ENCODE assay signal across 9 mouse cellular contexts in genomic region chr12:81779831-81780230, GRCm38 (mm10). TPM values are rescaled to one million over a fixed set of nuclear protein-coding genes. Genes with fewer than 3 reads are reported as not detected.
A peak's percentile ranks its signal among the peaks of the same experiment; 100 is the strongest.
DNase-seq lines count a peak whose midpoint lies in the region; ATAC-seq and TF ChIP-seq lines count a peak whose summit lies in the region.
"Had no signal": no experiment of that assay in that cellular context is flagged by ENCODE, and none has a peak within 500 bp of the region (broad histone marks: within the 10 kb centered on the region; RNA-seq: fewer than 3 reads in every experiment).

No protein-coding gene starts in this region.

- H3K4me3 ChIP-seq in heart, postnatal 0 days (ENCODE audit: low read depth, low read length): peak overlapping the region; percentile 64; the same call in 1 of the 2 replicates
- peak overlapping the region; percentile 88 for H3K4me3 ChIP-seq in hindbrain, embryonic 16.5 days (ENCODE audit: low read length)
- peak overlapping the region; percentile 62 for H3K4me3 ChIP-seq in liver, embryonic 12.5 days
- peak overlapping the region; percentile 71 for H3K4me3 ChIP-seq in neural tube, embryonic 11.5 days (ENCODE audit: low read depth, low read length)

- no peaks in the 10 kb centered on the region for H3K36me3 ChIP-seq in heart, postnatal 0 days (replicated peaks; ENCODE audit: control insufficient read depth, insufficient read depth, low read length)
- H3K36me3 ChIP-seq in hindbrain, embryonic 16.5 days (ENCODE audit: control insufficient read depth, insufficient read depth, low read length): no peaks in the 10 kb centered on the region
- H3K36me3 ChIP-seq in liver, embryonic 12.5 days: no peaks in the 10 kb centered on the region
- H3K36me3 ChIP-seq in neural tube, embryonic 11.5 days (ENCODE audit: control insufficient read depth, insufficient read depth, low read length): no peaks in the 10 kb centered on the region

- no peak for DNase-seq in heart, postnatal 0 days (ENCODE audit: low spot score)
- no peak for DNase-seq in heart, postnatal 36 days
- peak; percentile 49 to 50 for DNase-seq in cerebellum, postnatal 14 days
- DNase-seq in neural tube, embryonic 11.5 days (ENCODE audit: low spot score): no peak
- DNase-seq in gastrocnemius, adult 18-20 months (ENCODE audit: low spot score): no peak
- no peak for DNase-seq in left cerebral cortex, postnatal 14 days (ENCODE audit: low spot score in 2 of 2)

- intact Hi-C loops in heart, postnatal 36 days (cut with DNase I): no loop called here
- intact Hi-C loops in left cerebral cortex, postnatal 14 days (cut with DNase I): no loop called here

- ATAC-seq in heart, postnatal 0 days (ENCODE audit: insufficient read depth, low read depth): no peak
- no peak; the same call in 1 of the 2 replicates for ATAC-seq in hindbrain, embryonic 16.5 days
- ATAC-seq in liver, embryonic 12.5 days: no peak
- no peak for ATAC-seq in neural tube, embryonic 11.5 days (ENCODE audit: insufficient read depth, low FRiP score, low TSS enrichment)

- H3K9me3 ChIP-seq in heart, postnatal 0 days (replicated peaks; ENCODE audit: control insufficient read depth, low read length): no peaks in the 10 kb centered on the region
- no peaks in the 10 kb centered on the region for H3K9me3 ChIP-seq in hindbrain, embryonic 16.5 days (ENCODE audit: control insufficient read depth, low read length)
- no peaks in the 10 kb centered on the region for H3K9me3 ChIP-seq in liver, embryonic 12.5 days (replicated peaks)
- no peaks in the 10 kb centered on the region for H3K9me3 ChIP-seq in neural tube, embryonic 11.5 days (ENCODE audit: control insufficient read depth, low read length)

- no peak overlapping the region for H3K27ac ChIP-seq in heart, postnatal 0 days (ENCODE audit: low read depth)
- no peak overlapping the region; the same call in 1 of the 2 replicates for H3K27ac ChIP-seq in hindbrain, embryonic 16.5 days (ENCODE audit: low read depth, low read length)
- H3K27ac ChIP-seq in liver, embryonic 12.5 days: no peak overlapping the region
- no peak overlapping the region for H3K27ac ChIP-seq in neural tube, embryonic 11.5 days (ENCODE audit: low read depth, low read length)

- no peak for TF ChIP-seq CTCF in heart, postnatal 0 days (IDR thresholded peaks at IDR 0.05; ENCODE audit: low read depth)

- H3K4me2 ChIP-seq in heart, postnatal 0 days (ENCODE audit: low read depth, low read length): peak overlapping the region; percentile 98; the same call in 1 of the 2 replicates
- peak overlapping the region; percentile 58 for H3K4me2 ChIP-seq in hindbrain, embryonic 16.5 days (ENCODE audit: low read length)
- H3K4me2 ChIP-seq in liver, embryonic 12.5 days: peak overlapping the region; percentile 89; the same call in 1 of the 2 replicates
- H3K4me2 ChIP-seq in neural tube, embryonic 11.5 days (ENCODE audit: low read depth): peak overlapping the region; percentile 83

- 0 out of 2 replicates have a peak, but pooled peaks cover 4% of the 10 kb centered on the region for H3K4me1 ChIP-seq in heart, postnatal 0 days (ENCODE audit: control insufficient read depth, insufficient read depth)
- H3K4me1 ChIP-seq in hindbrain, embryonic 16.5 days (ENCODE audit: control insufficient read depth, insufficient read depth, low read depth, low read length): peaks cover 20% of the 10 kb centered on the region
- H3K4me1 ChIP-seq in liver, embryonic 12.5 days: peaks cover 16% of the 10 kb centered on the region
- H3K4me1 ChIP-seq in neural tube, embryonic 11.5 days (ENCODE audit: control insufficient read depth, insufficient read depth, low read length): peaks cover 3% of the 10 kb centered on the region; the same call in 1 of the 2 replicates

- peaks cover 64% of the 10 kb centered on the region for H3K27me3 ChIP-seq in heart, postnatal 0 days (ENCODE audit: control insufficient read depth, insufficient read depth, low read length)
- no peaks in the 10 kb centered on the region for H3K27me3 ChIP-seq in hindbrain, embryonic 16.5 days (replicated peaks; ENCODE audit: control insufficient read depth, insufficient read depth, low read length)
- H3K27me3 ChIP-seq in liver, embryonic 12.5 days (replicated peaks): peaks cover 77% of the 10 kb centered on the region
- peaks cover 10% of the 10 kb centered on the region for H3K27me3 ChIP-seq in neural tube, embryonic 11.5 days (ENCODE audit: control insufficient read depth, insufficient read depth, low read length)
- H3K27me3 ChIP-seq: Patski had no signal

- WGBS in heart, postnatal 0 days: 10% methylated on average over 12 of the region's 12 CpGs
- 11% methylated on average over 11 of the region's 12 CpGs for WGBS in hindbrain, embryonic 16.5 days
- 12% methylated on average over 12 of the region's 12 CpGs for WGBS in liver, embryonic 12.5 days (ENCODE audit: insufficient replicate concordance)
- 8% methylated on average over 12 of the region's 12 CpGs for WGBS in neural tube, embryonic 11.5 days

- no peak overlapping the region for H3K9ac ChIP-seq in heart, postnatal 0 days (replicated peaks; ENCODE audit: low read depth, low read length)
- H3K9ac ChIP-seq in hindbrain, embryonic 16.5 days (ENCODE audit: low read depth, low read length): peak overlapping the region; percentile 92
- no peak overlapping the region for H3K9ac ChIP-seq in liver, embryonic 12.5 days
- H3K9ac ChIP-seq in neural tube, embryonic 11.5 days (ENCODE audit: low read length): no peak overlapping the region; the same call in 1 of the 2 replicates

- no peak for TF ChIP-seq EP300 in heart, postnatal 0 days (IDR thresholded peaks at IDR 0.05; ENCODE audit: low read depth)

RNA-seq across cellular contexts. Expression of gene Map3k9, which starts 1.1 kb away (rescaled TPM):
- 0.11 and 2.4 TPM in 2 replicates for total RNA-seq in heart, postnatal 0 days (2014; rRNA removed; ENCODE audit: low replicate concordance)
- polyA plus RNA-seq in heart, postnatal 0 days (2015; fragmentation: Nextera tagmentation; extraction: Ambion mirVana): 0.08 and 0.10 TPM in 2 replicates
- total RNA-seq in heart, postnatal 36 days (2021): under 1 TPM; 0.22 TPM
- 7.3 and 8.7 TPM in 2 replicates for polyA plus RNA-seq in hindbrain, embryonic 16.5 days (2015; fragmentation: Nextera tagmentation; extraction: Ambion mirVana)
- 0.12 and 0.15 TPM in 2 replicates for polyA plus RNA-seq in liver, embryonic 12.5 days (2016; fragmentation: Nextera tagmentation; extraction: Ambion mirVana)
- polyA plus RNA-seq in neural tube, embryonic 11.5 days (2014; fragmentation: Nextera tagmentation; extraction: Ambion mirVana): 3.6 and 3.7 TPM in 2 replicates
- under 1 TPM; 0.07 to 0.14 TPM for total RNA-seq in gastrocnemius, adult 18-20 months (2021)
- total RNA-seq in left cerebral cortex, postnatal 14 days (2021): 10 to 100 TPM; 66.0 to 66.9 TPM

Comparison
In these comparisons a context has a peak if more than half of its experiments do, and no peak if none do; other contexts are left out.
1. DNase-seq: peak in cerebellum, postnatal 14 days (2 of 2); none in heart, postnatal 0 days (single experiment), heart, postnatal 36 days (0 of 2), neural tube, embryonic 11.5 days (single experiment), gastrocnemius, adult 18-20 months (single experiment) and left cerebral cortex, postnatal 14 days (0 of 2).
2. RNA of gene Map3k9, which starts 1.1 kb away (total RNA-seq): 66.0 to 66.9 TPM in left cerebral cortex, postnatal 14 days; 0.22 TPM in heart, postnatal 36 days, 0.07 to 0.14 TPM in gastrocnemius, adult 18-20 months and 0.11 to 2.4 TPM in heart, postnatal 0 days; every median in the first group is over 10 times any median in the second.
3. Peak in every context shown above with its lines, with median percentiles within 50 percentile points of each other: H3K4me2 ChIP-seq and H3K4me3 ChIP-seq.